Mouse (Mus musculus): ENCODE results near the gene Crb2. TPM values are rescaled to one million over a fixed set of nuclear protein-coding genes. Genes with fewer than 3 reads are reported as not detected.
A peak's percentile ranks its signal among the peaks of the same experiment; 100 is the strongest.

Crb2 gene
- total RNA-seq, 2 experiments from 2014 or later = 1.1 to 1.5 TPM

- no peak for DNase-seq
- intact Hi-C loops (cut with DNase I) = no loop called here
Measured at GRCm38 (mm10) chr2:37790738-37791137, 14.7 kb downstream of the Crb2 start.

GRCm38 (mm10) chr2:37791340-37791739 is 15.3 kb downstream of the Crb2 start:
- intact Hi-C loops (cut with DNase I) = no loop called here
- no peak for DNase-seq

GRCm38 (mm10) chr2:37796021-37796420 is 20.0 kb downstream of the Crb2 start:
- no peak for DNase-seq
- intact Hi-C loops (cut with DNase I) = no loop called here

GRCm38 (mm10) chr2:37797046-37797445 is 21.0 kb downstream of the Crb2 start:
- intact Hi-C loops (cut with DNase I) = no loop called here
- DNase-seq = no peak

GRCm38 (mm10) chr2:37799137-37799536 is 23.1 kb downstream of the Crb2 start:
- DNase-seq = peak in 1 of 2 experiments; percentile 22
- intact Hi-C loops (cut with DNase I) = no loop called here

GRCm38 (mm10) chr2:37801687-37802086 is 25.6 kb downstream of the Crb2 start:
- intact Hi-C loops (cut with DNase I) = loop anchor here (2.0 kb wide), 1 partner anchor 27 kb away; no protein-coding TSS in a partner anchor

GRCm38 (mm10) chr2:37802610-37803212 is 26.7 kb downstream of the Crb2 start:
- intact Hi-C loops (cut with DNase I) = loop anchor here (2.0 kb wide), 1 partner anchor 28 kb away; no protein-coding TSS in a partner anchor
- DNase-seq = peak; percentile 71 to 80

More at GRCm38 (mm10) chr2:37801687-37802086, 25.6 kb downstream of the Crb2 start:
- DNase-seq = no peak

- intact Hi-C loops (cut with DNase I) = loop anchor here (10.0 kb wide), 2 partner anchors 783 to 843 kb away; no protein-coding TSS in a partner anchor
Measured at GRCm38 (mm10) chr2:37811682-37812081, 35.6 kb downstream of the Crb2 start.

GRCm38 (mm10) chr2:37812401-37812800 is 36.4 kb downstream of the Crb2 start:
- intact Hi-C loops (cut with DNase I) = loop anchor here (10.0 kb wide), 2 partner anchors 782 to 842 kb away; no protein-coding TSS in a partner anchor

More at GRCm38 (mm10) chr2:37811682-37812081, 35.6 kb downstream of the Crb2 start:
- peak; percentile 25 to 31 for DNase-seq

GRCm38 (mm10) chr2:37814820-37815361 is 38.8 kb downstream of the Crb2 start:
- intact Hi-C loops (cut with DNase I) = loop anchor here (1.0 to 10.0 kb wide), 3 partner anchors 562 to 840 kb away; no protein-coding TSS in a partner anchor
- DNase-seq = no peak

More at GRCm38 (mm10) chr2:37812401-37812800, 36.4 kb downstream of the Crb2 start:
- no peak for DNase-seq

- intact Hi-C loops (cut with DNase I) = loop anchor here (1.0 to 10.0 kb wide), 3 partner anchors 562 to 839 kb away; no protein-coding TSS in a partner anchor
Measured at GRCm38 (mm10) chr2:37815676-37816075, 39.6 kb downstream of the Crb2 start.

GRCm38 (mm10) chr2:37818761-37819525 is 42.9 kb downstream of the Crb2 start:
- intact Hi-C loops (cut with DNase I) = loop anchor here (10.0 kb wide), 2 partner anchors 776 to 836 kb away; no protein-coding TSS in a partner anchor
- DNase-seq = no peak

More at GRCm38 (mm10) chr2:37815676-37816075, 39.6 kb downstream of the Crb2 start:
- peak; percentile 71 to 86 for DNase-seq

GRCm38 (mm10) chr2:37819526-37820152 is 43.6 kb downstream of the Crb2 start:
- no peak for DNase-seq
- intact Hi-C loops (cut with DNase I) = loop anchor here (10.0 kb wide), 2 partner anchors 775 to 835 kb away; no protein-coding TSS in a partner anchor

GRCm38 (mm10) chr2:37822122-37822521 is 46.1 kb downstream of the Crb2 start:
- no peak for DNase-seq
- intact Hi-C loops (cut with DNase I) = no loop called here

GRCm38 (mm10) chr2:37823826-37824225 is 47.8 kb downstream of the Crb2 start:
- intact Hi-C loops (cut with DNase I) = no loop called here
- DNase-seq = no peak

- no peak for DNase-seq
- intact Hi-C loops (cut with DNase I) = no loop called here
Measured at GRCm38 (mm10) chr2:37829758-37830275, 53.8 kb downstream of the Crb2 start.

- intact Hi-C loops (cut with DNase I) = no loop called here
- no peak for DNase-seq
Measured at GRCm38 (mm10) chr2:37832253-37832652, 56.2 kb downstream of the Crb2 start.

GRCm38 (mm10) chr2:37836926-37837325 is 60.9 kb downstream of the Crb2 start:
- DNase-seq = no peak
- intact Hi-C loops (cut with DNase I) = no loop called here

- no peak for DNase-seq
- intact Hi-C loops (cut with DNase I) = no loop called here
Measured at GRCm38 (mm10) chr2:37837542-37837941, 61.5 kb downstream of the Crb2 start.

All from heart, postnatal 14 days (tissue).